Mouse (Mus musculus) left cerebral cortex, adult 2 months (tissue): Measurements from ENCODE around the gene Izumo4. TPM values are rescaled to one million over a fixed set of nuclear protein-coding genes. Genes with fewer than 3 reads are reported as not detected.

Source experiments
- DNase-seq, 2 experiments: peaks; one replicate each; pipeline ENCODE4 v3.0.0; 2021 to 2022; ENCODE audit warnings: low spot score in 2 of 2, mixed read lengths in 1 of 2; ENCODE audit errors: extremely low spot score in 1 of 2
- H3K27ac ChIP-seq: fragments of 200-600 bp; 2 replicates; pipeline ENCODE4 v1.8.1; 2022
- H3K4me3 ChIP-seq: fragments of 200-600 bp; 2 replicates; pipeline ENCODE4 v1.8.1; 2022
- CTCF ChIP-seq: fragments of 200-600 bp; IDR thresholded peaks from 2 replicates; pipeline ENCODE4 v1.8.1; 2022; ENCODE audit warnings: antibody characterized with exemption, mild to moderate bottlenecking, moderate library complexity
- intact Hi-C: fragments of 180-260 bp; cut with DNase I; formaldehyde crosslinking; loops from one replicate; pipeline ENCODE4 v1.15.1; 2025
- total RNA-seq, 2 experiments: library from RNA; stranded (reverse); gene quantifications; 2 replicates each; pipeline ENCODE4 v1.2.3; 2021

The Izumo4 gene
- total RNA-seq, 2 experiments from 2014 or later, result 45.0 to 46.0 TPM

DNA sequence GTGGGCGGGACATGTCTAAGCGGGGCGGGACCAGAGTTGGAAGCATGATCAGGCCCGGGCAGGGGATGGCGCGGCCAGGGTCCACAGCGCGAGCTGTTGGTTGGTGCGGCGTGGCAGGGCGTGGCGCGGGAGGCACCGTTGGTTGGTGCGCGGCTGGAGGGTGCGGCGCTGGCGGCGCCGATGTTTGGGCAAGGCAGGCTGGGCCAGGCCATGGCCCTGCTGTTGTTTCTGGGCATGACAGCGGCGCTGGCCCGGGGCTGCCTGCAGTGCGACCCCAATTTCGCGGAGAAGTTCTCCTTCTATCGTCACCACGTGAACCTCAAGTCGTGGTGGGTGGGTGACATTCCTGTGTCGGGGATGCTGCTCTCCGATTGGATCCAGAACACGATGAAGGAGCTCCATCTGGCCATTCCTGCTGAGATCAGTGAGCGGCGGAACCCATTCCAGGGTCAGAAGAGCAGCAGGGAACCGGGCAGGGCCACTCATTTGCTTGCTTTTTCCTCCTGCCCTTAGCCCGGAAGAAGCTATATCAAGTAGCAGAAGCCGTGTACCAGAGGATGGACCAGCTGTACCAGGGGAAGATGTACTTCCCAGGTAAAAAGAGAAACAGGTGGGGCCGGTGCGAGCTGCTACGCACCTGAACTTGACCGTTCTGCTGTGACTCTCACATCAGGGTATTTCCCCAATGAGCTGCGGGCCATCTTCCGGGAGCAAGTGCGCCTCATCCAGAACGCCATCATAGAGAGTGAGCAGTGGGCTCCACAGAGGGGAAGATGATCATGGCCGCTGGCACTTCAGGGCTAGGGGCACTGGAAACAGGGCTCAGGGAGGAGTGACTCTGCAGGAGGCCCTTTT is 779 bp downstream of the Izumo4 start:
- no peak; the same call in none of the 2 replicates for TF ChIP-seq CTCF
- H3K4me3 ChIP-seq, result peak overlapping the region; percentile 73
- intact Hi-C loops, result loop anchor here (1.0 to 5.0 kb wide), 3 partner anchors 26 to 80 kb away; partner anchors contain the start of genes Btbd2 and Csnk1g2
- DNase-seq, result peak; percentile 93
- peak overlapping the region; percentile 92 for H3K27ac ChIP-seq

DNA sequence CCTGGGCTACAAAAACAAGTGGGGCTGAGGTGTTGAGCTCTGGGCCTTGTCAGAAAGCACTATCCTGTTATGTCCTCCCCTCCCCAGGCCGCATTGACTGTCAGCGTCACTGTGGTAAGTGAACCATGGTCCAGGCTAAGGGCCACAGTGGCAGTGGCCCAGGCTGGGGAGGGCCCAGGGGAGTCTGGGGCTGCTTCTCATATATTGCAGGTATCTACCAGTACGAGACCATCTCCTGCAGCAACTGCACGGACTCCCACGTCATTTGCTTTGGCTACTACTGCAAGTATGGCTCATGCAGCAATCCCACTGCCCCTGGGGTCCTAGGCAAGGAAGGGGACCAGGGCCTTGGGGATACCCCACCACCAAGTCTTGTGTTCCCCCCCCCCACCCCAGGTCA is 1.7 kb downstream of the Izumo4 start:
- no peak for TF ChIP-seq CTCF
- intact Hi-C loops, result loop anchor here (2.0 to 5.0 kb wide), 2 partner anchors 46 to 81 kb away; partner anchors contain the start of genes Btbd2 and Csnk1g2
- no peak for DNase-seq
- peak overlapping the region; percentile 92; the same call in 1 of the 2 replicates for H3K27ac ChIP-seq
- H3K4me3 ChIP-seq, result peak overlapping the region; percentile 73

GRCm38 (mm10) chr10:80704418-80704817 is 2.4 kb downstream of the Izumo4 start:
- no peak overlapping the region for H3K4me3 ChIP-seq
- TF ChIP-seq CTCF, result no peak
- no peak for DNase-seq
- no peak overlapping the region for H3K27ac ChIP-seq
- intact Hi-C loops, result loop anchor here (5.0 kb wide), 1 partner anchor 47 kb away; the partner anchor contains the start of gene Btbd2

DNA sequence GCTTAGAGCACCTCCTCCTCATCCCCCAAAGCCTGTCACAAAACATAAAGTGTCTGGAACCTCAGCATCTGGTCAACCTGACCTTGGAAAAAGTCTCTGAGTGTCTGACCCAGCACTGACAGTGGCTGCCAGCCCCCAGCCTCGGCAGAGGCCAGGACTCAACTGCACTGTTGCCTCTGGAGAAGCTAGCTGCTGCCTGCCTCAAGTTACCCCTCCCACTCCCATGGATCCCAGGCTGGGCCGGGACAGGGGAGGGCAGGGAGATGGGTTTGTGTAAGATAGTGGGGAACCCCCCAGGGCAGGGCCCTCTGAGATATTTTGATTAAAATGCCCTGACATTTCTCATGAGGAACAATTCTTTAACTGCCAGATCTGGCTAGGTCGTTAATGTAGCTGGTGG is 3.0 kb downstream of the Izumo4 start:
- TF ChIP-seq CTCF, result no peak
- DNase-seq, result no peak
- H3K4me3 ChIP-seq, result no peak overlapping the region
- intact Hi-C loops, result no loop called here
- H3K27ac ChIP-seq, result no peak overlapping the region

DNA sequence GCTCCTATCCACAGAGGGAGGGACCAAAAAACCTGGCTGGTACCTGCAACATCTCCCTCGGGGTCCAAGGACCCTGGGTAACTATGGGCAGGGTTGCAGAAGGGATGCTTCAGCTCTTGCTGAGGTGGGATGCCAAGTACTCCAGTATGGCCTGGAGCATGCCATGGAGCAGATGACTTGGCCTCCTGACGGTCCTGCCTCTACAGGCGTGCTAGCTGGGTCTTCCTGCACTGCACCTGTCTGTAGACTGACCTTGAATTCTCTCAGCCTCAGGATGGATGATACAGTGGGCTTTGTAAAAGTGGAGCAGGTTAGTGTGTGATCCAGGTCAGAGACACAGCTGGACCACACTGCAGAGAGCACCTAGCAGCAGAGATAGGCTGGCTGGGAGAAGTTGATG is 3.5 kb downstream of the Izumo4 start:
- Histone ChIP-seq H3K4me3 (no peak overlapping the region), H3K27ac (no peak overlapping the region)
- intact Hi-C loops, result no loop called here
- no peak for DNase-seq
- TF ChIP-seq CTCF, result no peak

DNA sequence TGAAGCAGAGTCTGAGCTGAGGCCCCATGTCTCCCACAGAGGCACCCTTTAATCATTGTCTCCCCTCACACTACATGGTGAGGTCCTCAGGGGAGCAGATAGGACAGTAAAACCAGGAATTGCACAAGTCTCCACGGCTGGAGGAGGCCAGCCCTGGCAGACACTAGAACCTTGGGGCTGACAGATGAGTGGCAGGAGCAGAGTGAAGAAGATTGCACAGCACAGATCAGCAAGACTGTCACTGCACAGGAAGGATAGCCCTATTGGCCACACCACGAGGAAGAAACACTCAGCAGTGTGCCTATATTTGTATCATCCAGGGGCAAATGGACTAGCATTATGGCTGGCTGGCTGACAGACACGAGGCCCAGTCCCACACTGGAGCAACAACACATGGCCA is 8.8 kb downstream of the Izumo4 start:
- Histone ChIP-seq H3K4me3 (no peak overlapping the region), H3K27ac (no peak overlapping the region)
- no peak for TF ChIP-seq CTCF
- intact Hi-C loops, result no loop called here
- DNase-seq, result no peak

DNA sequence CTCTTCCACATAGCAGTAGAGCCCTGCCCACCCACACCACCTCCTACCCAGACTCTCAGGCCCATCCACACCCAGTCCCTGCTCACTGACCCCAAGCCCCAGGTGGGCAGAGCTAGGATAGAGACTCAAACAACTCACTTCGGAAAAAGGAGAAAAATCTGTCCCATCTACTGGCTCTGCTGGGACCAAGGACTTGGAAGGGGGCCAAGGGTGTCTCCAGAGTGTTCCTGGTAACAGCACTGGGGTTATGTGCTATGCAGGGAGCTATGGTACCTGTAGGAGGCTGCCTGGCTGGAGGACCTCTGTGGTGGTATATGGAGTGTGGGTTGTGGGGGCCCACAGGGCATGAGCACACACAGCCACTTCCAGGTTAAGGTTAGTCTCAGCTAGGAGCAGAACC is 15.3 kb downstream of the Izumo4 start:
- no peak for DNase-seq
- Histone ChIP-seq H3K27ac (no peak overlapping the region), H3K4me3 (no peak overlapping the region)
- intact Hi-C loops, result no loop called here
- TF ChIP-seq CTCF, result no peak

DNA sequence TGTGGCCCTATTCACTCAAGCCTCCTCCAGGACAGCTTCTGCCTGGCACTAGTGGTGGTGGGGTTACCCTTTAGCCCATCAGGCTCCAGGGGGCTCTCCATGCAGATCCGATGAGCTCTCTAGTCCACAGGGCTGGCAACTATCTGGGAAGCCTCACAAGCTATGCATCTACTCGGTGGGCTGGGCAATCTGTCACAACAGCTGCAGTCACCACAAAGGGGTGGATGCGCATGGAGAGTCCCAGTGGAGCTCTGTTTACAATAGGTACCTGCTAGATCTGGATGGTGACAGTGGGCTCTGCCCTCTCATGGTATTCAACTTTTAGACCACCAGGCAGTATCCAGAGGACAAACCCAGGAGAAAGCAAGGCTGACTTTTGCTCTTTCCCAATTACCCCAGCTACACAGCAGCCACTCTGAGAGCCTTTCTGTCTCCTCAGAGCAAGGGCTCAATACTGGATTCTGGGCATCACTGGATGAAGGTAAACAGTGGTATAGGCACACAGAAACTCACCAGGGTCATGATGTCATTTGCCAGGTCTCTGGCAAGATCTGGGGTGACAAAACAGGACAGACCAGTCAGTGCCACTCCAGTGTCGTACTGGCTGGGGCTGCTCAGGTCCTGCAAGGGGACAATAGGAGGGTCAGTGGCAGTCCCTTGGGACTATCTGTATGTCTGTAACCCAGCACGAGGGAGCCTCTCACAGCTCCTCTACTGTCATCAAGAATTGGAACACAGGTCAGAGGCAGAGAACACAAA is 25.6 kb downstream of the Izumo4 start:
- no peak for DNase-seq
- no peak for TF ChIP-seq CTCF
- Histone ChIP-seq H3K27ac (no peak overlapping the region), H3K4me3 (no peak overlapping the region)
- intact Hi-C loops, result no loop called here

DNA sequence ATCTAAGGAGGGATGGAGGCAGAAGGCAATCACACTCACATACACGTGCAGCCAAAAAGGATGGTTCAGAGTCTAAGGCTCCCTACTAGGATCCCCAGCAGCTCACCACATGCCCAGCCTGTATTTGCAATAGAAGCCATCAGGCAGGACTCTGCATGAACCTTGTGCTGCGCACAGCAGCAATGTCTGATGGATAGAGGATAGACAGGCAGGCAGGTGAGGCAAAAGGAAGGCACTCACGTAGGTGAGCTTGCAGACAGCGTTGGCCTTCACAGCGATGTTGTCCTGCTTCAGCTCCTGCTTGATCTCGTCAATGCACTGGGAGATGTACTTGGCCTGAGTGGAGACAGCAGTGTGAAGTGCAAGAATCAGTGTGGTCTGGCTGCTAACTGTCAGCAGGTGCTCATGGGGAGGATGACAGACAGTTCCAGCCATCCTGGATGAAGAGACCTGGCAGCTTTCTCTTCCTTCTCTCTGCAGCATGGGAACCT is 30.7 kb downstream of the Izumo4 start:
- Histone ChIP-seq H3K27ac (no peak overlapping the region), H3K4me3 (no peak overlapping the region)
- DNase-seq, result no peak
- intact Hi-C loops, result no loop called here
- TF ChIP-seq CTCF, result no peak

GRCm38 (mm10) chr10:80736731-80737130 is 34.7 kb downstream of the Izumo4 start:
- no peak overlapping the region for H3K27ac ChIP-seq
- intact Hi-C loops, result no loop called here
- H3K4me3 ChIP-seq, result no peak overlapping the region
- no peak for TF ChIP-seq CTCF
- no peak for DNase-seq

- TF ChIP-seq CTCF, result peak; percentile 29; the same call in 1 of the 2 replicates
- no peak for DNase-seq
- no peak overlapping the region for H3K27ac ChIP-seq
- no peak overlapping the region for H3K4me3 ChIP-seq
- intact Hi-C loops, result no loop called here
Measured at GRCm38 (mm10) chr10:80738657-80739056, 36.7 kb downstream of the Izumo4 start.

DNA sequence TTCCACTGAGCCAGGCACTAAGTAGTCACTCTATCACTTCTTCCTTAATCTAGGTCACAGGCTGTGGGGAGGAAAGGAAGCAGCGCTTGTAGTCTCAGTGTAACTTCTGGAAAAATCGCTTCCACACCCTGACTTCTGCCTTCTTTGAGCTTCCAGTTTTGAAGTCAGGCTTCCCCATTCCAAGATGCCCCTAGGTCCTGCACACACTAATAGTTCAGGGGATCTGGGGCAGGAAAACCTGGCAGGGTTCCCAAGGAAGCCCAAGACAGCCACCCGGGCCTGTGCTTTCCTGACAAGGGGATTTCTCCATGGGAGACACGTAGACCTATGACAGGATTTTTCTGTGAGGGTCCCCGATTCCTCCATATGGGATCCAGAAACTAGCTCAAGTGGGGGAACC is 39.2 kb downstream of the Izumo4 start:
- TF ChIP-seq CTCF, result no peak
- peak overlapping the region; percentile 79 for H3K4me3 ChIP-seq
- intact Hi-C loops, result no loop called here
- H3K27ac ChIP-seq, result peak overlapping the region; percentile 86
- no peak for DNase-seq
